Mouse (Mus musculus): Measurements from ENCODE around the gene Slc25a33. TPM values are rescaled to one million over a fixed set of nuclear protein-coding genes. Genes with fewer than 3 reads are reported as not detected.

Gene Slc25a33
- total and polyA plus RNA-seq, 3 experiments = 20.3 to 26.0 (median 22.3) TPM

DNA sequence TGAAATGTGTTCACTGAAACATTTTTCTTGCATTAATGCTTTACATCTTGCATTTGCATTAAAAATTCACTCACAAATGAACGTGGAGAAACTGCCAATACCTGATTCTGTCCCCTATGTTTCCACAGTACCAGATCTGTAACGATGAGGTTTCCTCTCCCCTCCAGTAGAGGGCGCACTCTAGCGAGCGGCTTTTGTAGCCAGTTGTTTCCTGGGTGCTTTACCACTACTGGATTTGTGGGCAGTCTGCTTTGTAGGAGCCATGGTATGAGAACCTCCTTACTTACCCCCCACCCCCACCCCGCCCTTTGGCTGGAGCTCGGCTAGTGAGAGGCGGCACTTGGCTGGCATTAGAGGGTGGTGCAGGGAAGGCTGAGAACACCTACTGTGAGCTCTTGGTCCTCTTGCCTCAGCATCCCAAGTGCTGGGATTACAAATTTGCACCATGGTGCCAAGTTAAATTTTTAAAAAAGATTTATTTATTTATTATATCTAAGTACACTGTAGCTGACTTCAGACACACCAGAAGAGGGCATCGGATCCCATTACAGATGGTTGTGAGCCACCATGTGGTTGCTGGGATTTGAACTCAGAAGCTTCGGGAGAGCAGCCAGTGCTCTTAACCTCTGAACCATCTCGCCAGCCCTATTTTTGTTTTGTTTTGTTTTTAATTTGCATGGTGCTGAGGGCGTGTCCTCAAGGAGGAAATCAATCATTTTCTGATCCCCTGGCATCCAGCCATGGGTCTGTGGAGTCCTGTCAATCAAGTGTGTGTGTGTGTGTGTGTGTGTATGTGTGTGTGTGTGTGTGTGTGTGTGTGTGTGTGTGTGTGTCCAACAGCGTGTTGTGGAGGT lies 19.3 kb upstream of the Slc25a33 start:
- Histone ChIP-seq H3K36me3 (ENCODE audit: control insufficient read depth, insufficient read depth, low read length) (peaks cover 5% of the 10 kb centered on the region), H3K27me3 (ENCODE audit: control insufficient read depth, insufficient read depth, low read length) (no peaks in the 10 kb centered on the region), H3K79me2 (replicated peaks; ENCODE audit: control insufficient read depth, insufficient read depth, low read length) (no peaks in the 10 kb centered on the region), H3K4me1 (ENCODE audit: control insufficient read depth, insufficient read depth, low read length) (peaks cover 26% of the 10 kb centered on the region), H3K27ac (no peak overlapping the region), H3K4me3 (no peak overlapping the region), H3K9ac (ENCODE audit: low read depth, low read length) (no peak overlapping the region)
- TF ChIP-seq CTCF (IDR thresholded peaks at IDR 0.05) = peak; percentile 73
- no peak for TF ChIP-seq EP300 (IDR thresholded peaks at IDR 0.05; ENCODE audit: insufficient read depth, low read depth, low read length)
- intact Hi-C loops (cut with DNase I) = no loop called here
- 47% methylated on average over 13 of the region's 13 CpGs for WGBS
- no peak for DNase-seq

DNA sequence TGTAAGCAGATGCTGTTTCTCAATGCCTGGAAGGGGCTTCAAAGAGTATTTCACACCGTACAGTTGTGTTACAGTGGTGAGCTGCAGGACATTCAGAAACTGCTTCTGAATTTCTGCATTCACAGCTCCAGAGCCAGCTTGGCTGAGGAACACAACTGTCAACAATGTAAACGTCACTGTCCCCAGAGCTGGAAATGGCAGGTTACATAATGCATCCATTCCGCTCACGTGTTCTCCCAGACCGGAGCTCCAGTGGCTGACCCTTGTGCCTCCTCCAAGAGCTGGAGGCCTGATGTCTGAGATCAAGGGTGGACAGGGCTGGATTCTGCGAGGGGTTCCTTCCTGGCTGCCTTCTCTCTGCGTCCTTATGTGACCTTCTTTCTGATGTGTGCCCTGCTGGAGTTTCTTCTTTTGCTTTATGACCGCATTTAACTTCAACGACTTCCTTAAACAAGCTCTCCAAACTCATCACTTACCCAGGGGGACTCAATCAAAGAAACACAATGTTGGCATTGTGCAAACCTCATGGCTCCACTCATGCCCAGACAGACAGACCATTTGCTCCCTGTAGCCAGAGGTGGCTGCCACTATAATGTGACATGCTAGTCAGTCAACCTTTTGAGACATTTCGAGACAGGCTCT lies 18.2 kb upstream of the Slc25a33 start:
- H3K4me1 ChIP-seq (ENCODE audit: control insufficient read depth, insufficient read depth, low read length) = peaks cover 24% of the 10 kb centered on the region
- peaks cover 5% of the 10 kb centered on the region for H3K36me3 ChIP-seq (ENCODE audit: control insufficient read depth, insufficient read depth, low read length)
- DNase-seq = peak; percentile 67 to 83
- intact Hi-C loops (cut with DNase I) = no loop called here
- H3K9ac ChIP-seq (ENCODE audit: low read depth, low read length) = peak overlapping the region; percentile 19
- 18% methylated on average over 10 of the region's 10 CpGs for WGBS
- H3K27ac ChIP-seq = peak overlapping the region; percentile 92
- H3K79me2 ChIP-seq (replicated peaks; ENCODE audit: control insufficient read depth, insufficient read depth, low read length) = no peaks in the 10 kb centered on the region
- H3K27me3 ChIP-seq (ENCODE audit: control insufficient read depth, insufficient read depth, low read length) = no peaks in the 10 kb centered on the region
- no peak overlapping the region for H3K4me3 ChIP-seq
- peak; percentile 66 for TF ChIP-seq POLR2A (IDR thresholded peaks at IDR 0.05; ENCODE audit: insufficient read depth, low read depth, low read length)
- peak; percentile 95 for TF ChIP-seq EP300 (IDR thresholded peaks at IDR 0.05; ENCODE audit: insufficient read depth, low read depth, low read length)
- TF ChIP-seq CTCF (IDR thresholded peaks at IDR 0.05) = no peak

DNA sequence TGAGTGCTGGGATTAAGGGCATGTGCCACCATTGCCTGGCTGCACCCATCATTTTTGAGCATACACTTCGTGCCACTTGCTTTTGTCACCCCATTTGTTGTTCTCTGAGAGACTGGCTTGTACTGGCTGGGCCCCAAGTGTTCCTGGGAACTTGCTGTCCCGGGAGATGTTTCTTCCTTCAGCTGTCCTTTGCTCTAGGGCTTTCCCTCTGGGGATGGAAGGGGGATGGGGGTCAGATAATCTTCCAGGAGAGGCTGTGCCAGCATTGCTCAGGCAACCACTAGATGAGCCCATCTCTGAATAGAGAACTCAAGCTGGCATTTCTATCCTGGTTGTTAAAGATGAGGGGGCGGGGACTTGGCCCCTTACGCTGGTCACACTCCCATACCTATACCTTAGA lies 17.4 kb upstream of the Slc25a33 start:
- DNase-seq = peak in 1 of 2 experiments; percentile 60
- intact Hi-C loops (cut with DNase I) = no loop called here
- no peaks in the 10 kb centered on the region for H3K79me2 ChIP-seq (replicated peaks; ENCODE audit: control insufficient read depth, insufficient read depth, low read length)
- peak overlapping the region; percentile 92 for H3K27ac ChIP-seq
- TF ChIP-seq EP300 (IDR thresholded peaks at IDR 0.05; ENCODE audit: insufficient read depth, low read depth, low read length) = peak; percentile 89
- no peak for TF ChIP-seq CTCF (IDR thresholded peaks at IDR 0.05)
- WGBS = 62% methylated on average over 4 of the region's 4 CpGs
- no peak overlapping the region for H3K4me3 ChIP-seq
- no peaks in the 10 kb centered on the region for H3K27me3 ChIP-seq (ENCODE audit: control insufficient read depth, insufficient read depth, low read length)
- peaks cover 5% of the 10 kb centered on the region for H3K36me3 ChIP-seq (ENCODE audit: control insufficient read depth, insufficient read depth, low read length)
- peaks cover 24% of the 10 kb centered on the region for H3K4me1 ChIP-seq (ENCODE audit: control insufficient read depth, insufficient read depth, low read length)
- no peak overlapping the region for H3K9ac ChIP-seq (ENCODE audit: low read depth, low read length)

DNA sequence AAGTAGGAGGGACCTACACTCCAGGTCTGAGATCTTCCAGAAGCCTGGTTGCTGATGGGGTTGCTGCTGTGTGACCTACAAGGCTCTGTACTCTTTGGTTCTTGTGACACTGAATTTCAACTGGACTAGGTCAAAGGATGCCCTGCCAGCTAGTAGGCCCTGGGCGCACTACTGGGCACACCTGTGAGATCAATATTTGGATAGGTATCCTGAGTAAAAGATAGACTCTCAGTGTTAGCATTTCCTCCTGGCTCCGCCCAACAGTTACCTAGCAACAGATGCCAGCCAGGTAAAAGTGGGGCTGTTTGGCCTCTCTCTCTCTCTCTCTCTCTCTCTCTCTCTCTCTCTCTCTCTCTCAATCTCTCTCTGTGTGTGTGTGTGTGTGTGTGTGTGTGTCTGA lies 16.9 kb upstream of the Slc25a33 start:
- Histone ChIP-seq H3K79me2 (replicated peaks; ENCODE audit: control insufficient read depth, insufficient read depth, low read length) (no peaks in the 10 kb centered on the region), H3K27ac (peak overlapping the region; percentile 92), H3K9ac (ENCODE audit: low read depth, low read length) (no peak overlapping the region), H3K4me3 (no peak overlapping the region), H3K4me1 (ENCODE audit: control insufficient read depth, insufficient read depth, low read length) (peaks cover 24% of the 10 kb centered on the region), H3K36me3 (ENCODE audit: control insufficient read depth, insufficient read depth, low read length) (peaks cover 5% of the 10 kb centered on the region), H3K27me3 (ENCODE audit: control insufficient read depth, insufficient read depth, low read length) (no peaks in the 10 kb centered on the region)
- DNase-seq = no peak
- TF ChIP-seq CTCF (IDR thresholded peaks at IDR 0.05) = no peak
- TF ChIP-seq POLR2A (IDR thresholded peaks at IDR 0.05; ENCODE audit: insufficient read depth, low read depth, low read length) = no peak
- no peak for TF ChIP-seq EP300 (IDR thresholded peaks at IDR 0.05; ENCODE audit: insufficient read depth, low read depth, low read length)
- intact Hi-C loops (cut with DNase I) = no loop called here
- WGBS = 100% methylated on average over 2 of the region's 2 CpGs

DNA sequence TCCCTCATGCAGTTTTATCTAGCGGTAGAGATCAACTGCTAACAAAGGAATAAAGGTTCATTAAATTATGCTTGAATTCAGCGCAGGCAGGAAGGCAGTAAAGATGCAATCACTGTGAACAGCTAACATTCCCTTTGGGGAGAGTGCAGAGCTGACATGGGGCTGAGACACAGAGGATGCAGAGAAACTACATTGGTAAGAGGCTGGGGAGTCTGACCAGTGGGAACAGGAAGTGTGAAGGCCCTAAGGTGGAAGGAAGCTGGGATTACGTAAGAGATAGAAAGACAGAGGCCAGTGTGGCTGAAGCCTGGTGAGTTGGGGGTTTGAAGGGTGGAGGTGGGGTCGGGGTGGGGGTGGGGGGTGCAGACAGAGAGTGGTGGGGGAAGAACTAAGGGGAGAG lies 16.5 kb upstream of the Slc25a33 start:
- no peak overlapping the region for H3K9ac ChIP-seq (ENCODE audit: low read depth, low read length)
- no peak for DNase-seq
- intact Hi-C loops (cut with DNase I) = no loop called here
- H3K36me3 ChIP-seq (ENCODE audit: control insufficient read depth, insufficient read depth, low read length) = peaks cover 5% of the 10 kb centered on the region
- H3K4me1 ChIP-seq (ENCODE audit: control insufficient read depth, insufficient read depth, low read length) = peaks cover 24% of the 10 kb centered on the region
- H3K27me3 ChIP-seq (ENCODE audit: control insufficient read depth, insufficient read depth, low read length) = no peaks in the 10 kb centered on the region
- H3K4me3 ChIP-seq = no peak overlapping the region
- no peak for TF ChIP-seq CTCF (IDR thresholded peaks at IDR 0.05)
- no peak for TF ChIP-seq EP300 (IDR thresholded peaks at IDR 0.05; ENCODE audit: insufficient read depth, low read depth, low read length)
- TF ChIP-seq POLR2A (IDR thresholded peaks at IDR 0.05; ENCODE audit: insufficient read depth, low read depth, low read length) = no peak
- no peaks in the 10 kb centered on the region for H3K79me2 ChIP-seq (replicated peaks; ENCODE audit: control insufficient read depth, insufficient read depth, low read length)
- H3K27ac ChIP-seq = peak overlapping the region; percentile 92
- 63% methylated on average over 4 of the region's 4 CpGs for WGBS
